Mouse (Mus musculus) right cerebral cortex, postnatal 25 days (tissue): ENCODE measurements at regions not wholly inside any gene's neighbourhood (a gene's known extent, or its start where the extent isn't known, plus 50 kb on each side); places are given as distances from the start of the nearest gene placed in this dataset.

Source experiments
- DNase-seq: peaks from one replicate; pipeline ENCODE4 v3.0.0; 2022

GRCm38 (mm10) chr3:137728689-137729088 is 57.4 kb downstream of the Gm21962 start:
- no peak for DNase-seq

GRCm38 (mm10) chr3:137729421-137729820 is 58.1 kb downstream of the Gm21962 start:
- DNase-seq: no peak

- no peak for DNase-seq
Observed at GRCm38 (mm10) chr3:137737222-137737800, 66.0 kb downstream of the Gm21962 start.

GRCm38 (mm10) chr3:137741528-137741927 is 70.2 kb downstream of the Gm21962 start:
- DNase-seq: no peak

GRCm38 (mm10) chr3:137742119-137742518 is 70.8 kb downstream of the Gm21962 start:
- no peak for DNase-seq

GRCm38 (mm10) chr3:137751732-137752260 is 80.5 kb downstream of the Gm21962 start:
- no peak for DNase-seq

- peak; percentile 83 for DNase-seq
Observed at GRCm38 (mm10) chr3:137752447-137753256, 81.3 kb downstream of the Gm21962 start.

GRCm38 (mm10) chr3:137753257-137753654 is 81.9 kb downstream of the Gm21962 start:
- DNase-seq: no peak

GRCm38 (mm10) chr3:137755391-137755790 is 84.1 kb downstream of the Gm21962 start:
- no peak for DNase-seq

GRCm38 (mm10) chr3:137762213-137762884 is 91.0 kb downstream of the Gm21962 start:
- no peak for DNase-seq

- DNase-seq: no peak
Observed at GRCm38 (mm10) chr3:137763406-137763805, 92.1 kb downstream of the Gm21962 start.

- no peak for DNase-seq
Observed at GRCm38 (mm10) chr3:137768627-137769026, 95.7 kb upstream of the H2afz start.

- no peak for DNase-seq
Observed at GRCm38 (mm10) chr3:137775076-137775849, 89.0 kb upstream of the H2afz start.

- DNase-seq: no peak
Observed at GRCm38 (mm10) chr3:137778113-137778512, 86.2 kb upstream of the H2afz start.

GRCm38 (mm10) chr3:137780029-137780428 is 84.3 kb upstream of the H2afz start:
- DNase-seq: no peak

GRCm38 (mm10) chr3:137782836-137783235 is 81.5 kb upstream of the H2afz start:
- no peak for DNase-seq

- DNase-seq: no peak
Observed at GRCm38 (mm10) chr3:137783937-137784911, 80.1 kb upstream of the H2afz start.

GRCm38 (mm10) chr3:137785224-137785623 is 79.1 kb upstream of the H2afz start:
- no peak for DNase-seq

- no peak for DNase-seq
Observed at GRCm38 (mm10) chr3:137785871-137786270, 78.4 kb upstream of the H2afz start.

- DNase-seq: no peak
Observed at GRCm38 (mm10) chr3:137789671-137790070, 74.6 kb upstream of the H2afz start.

GRCm38 (mm10) chr3:137790340-137790739 is 73.9 kb upstream of the H2afz start:
- DNase-seq: no peak
